Mouse (Mus musculus): ENCODE data around the gene Ddx28. TPM values are rescaled to one million over a fixed set of nuclear protein-coding genes. Genes with fewer than 3 reads are reported as not detected.

The Ddx28 gene
- polyA plus RNA-seq (2016; fragmentation: Nextera tagmentation; extraction: Ambion mirVana): 16.1 and 18.7 TPM in 2 replicates

DNA sequence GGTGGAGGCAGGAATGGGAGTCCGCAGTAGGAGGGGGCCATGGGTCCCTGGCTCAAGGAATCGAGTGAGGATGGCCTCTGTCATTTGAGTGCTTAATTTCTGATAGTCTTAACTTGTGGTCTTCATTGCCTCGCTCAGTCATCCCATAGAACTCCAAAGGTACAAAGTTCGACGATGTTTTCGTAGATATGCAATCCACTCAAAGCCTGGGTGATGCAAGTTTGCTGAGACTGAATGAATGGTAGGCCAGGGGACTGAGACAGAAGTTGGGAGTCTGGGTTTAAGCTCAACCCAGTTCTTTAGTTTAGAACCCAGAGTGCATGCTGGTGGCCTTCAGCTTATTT is at the start of gene Ddx28:
Gene Ddx28 (minus strand): TSS at position 240 of the 344 bp plus-strand sequence.
- DNase-seq (ENCODE audit: low spot score): no peak
- WGBS: 1% methylated on average over 6 of the region's 6 CpGs
- Histone ChIP-seq H3K36me3 (peaks cover 14% of the 10 kb centered on the region), H3K4me3 (peak within 1 kb of the TSS; percentile 97), H3K27ac (peak within 1 kb of the TSS; percentile 92), H3K9me3 (no peaks in the 10 kb centered on the region), H3K4me1 (peaks cover 21% of the 10 kb centered on the region), H3K27me3 (ENCODE audit: insufficient read depth, poor library complexity, severe bottlenecking) (no peaks in the 10 kb centered on the region)

DNA sequence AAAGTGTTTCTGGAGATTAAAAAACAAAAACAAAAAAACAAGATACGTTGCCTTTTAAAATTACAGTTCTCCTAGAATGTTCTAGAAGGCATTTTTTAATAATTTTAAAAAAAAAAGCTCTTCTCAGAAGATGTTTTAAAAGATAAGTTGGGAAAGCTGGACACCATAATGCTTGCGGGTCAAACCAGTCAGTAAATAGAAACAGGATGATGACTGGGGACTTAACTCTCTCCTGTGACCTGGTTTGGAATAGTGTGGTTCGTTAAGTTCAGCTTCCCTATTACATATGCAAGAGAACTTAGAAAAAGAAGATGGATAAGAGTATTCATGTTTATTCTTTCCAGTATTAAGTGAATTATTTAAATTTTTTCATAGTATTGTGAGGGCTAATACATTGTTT is 48.8 kb upstream of the Ddx28 start:
- WGBS: 5% methylated on average over 3 of the region's 3 CpGs

DNA sequence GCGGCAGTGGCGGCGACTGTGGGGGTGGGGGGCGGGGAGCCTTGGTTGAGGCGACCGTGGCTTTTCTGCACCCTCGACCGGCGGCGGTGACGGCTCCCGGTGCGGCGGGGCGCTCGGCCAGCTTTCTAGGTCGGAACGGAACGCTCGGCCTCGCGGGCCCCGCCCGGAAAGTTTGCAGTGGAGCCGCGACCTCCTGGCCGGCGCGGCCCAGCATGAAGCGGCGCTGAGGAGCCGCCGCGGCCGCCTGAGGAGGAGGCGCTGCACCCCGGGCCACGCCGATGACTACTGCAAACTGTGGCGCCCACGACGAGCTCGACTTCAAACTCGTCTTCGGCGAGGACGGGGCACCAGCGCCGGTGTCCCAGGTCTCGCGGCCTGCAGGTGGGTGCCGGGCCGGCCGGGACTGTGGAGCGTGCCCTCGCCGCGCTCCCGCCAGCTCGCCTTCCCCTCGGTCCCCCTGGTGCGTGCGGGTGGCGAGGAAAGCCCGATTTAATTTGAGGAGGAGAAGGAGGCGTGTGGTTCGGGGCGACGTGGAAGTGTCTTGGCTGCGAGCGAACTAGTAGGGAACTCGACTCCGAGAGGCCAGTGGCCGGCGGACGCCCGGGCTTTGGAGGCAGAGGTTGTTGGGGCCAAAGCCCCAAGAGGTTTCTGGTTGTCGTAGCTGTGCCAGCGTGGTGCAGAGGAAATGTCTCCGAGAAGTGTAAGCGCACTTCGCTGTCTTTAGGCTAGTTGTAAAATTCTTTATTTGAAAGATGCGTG is 48.1 kb upstream of the Ddx28 start:
- H3K27me3 ChIP-seq (ENCODE audit: insufficient read depth, poor library complexity, severe bottlenecking): no peaks in the 10 kb centered on the region
- H3K36me3 ChIP-seq: 0 out of 2 replicates have a peak, but pooled peaks cover 3% of the 10 kb centered on the region
- no peaks in the 10 kb centered on the region for H3K9me3 ChIP-seq
- WGBS: under 1% methylated on average over 83 of the region's 83 CpGs
- peaks cover 23% of the 10 kb centered on the region for H3K4me1 ChIP-seq
- DNase-seq (ENCODE audit: low spot score): peak; percentile 86
- H3K4me3 ChIP-seq: peak overlapping the region; percentile 94
- H3K27ac ChIP-seq: peak overlapping the region; percentile 97

More for the DNA sequence above, 48.8 kb upstream of the Ddx28 start:
- no peak for DNase-seq (ENCODE audit: low spot score)
- H3K4me1 ChIP-seq: peaks cover 23% of the 10 kb centered on the region
- H3K27ac ChIP-seq: peak overlapping the region; percentile 97; the same call in 1 of the 2 replicates
- H3K27me3 ChIP-seq (ENCODE audit: insufficient read depth, poor library complexity, severe bottlenecking): no peaks in the 10 kb centered on the region
- peak overlapping the region; percentile 94 for H3K4me3 ChIP-seq
- 0 out of 2 replicates have a peak, but pooled peaks cover 3% of the 10 kb centered on the region for H3K36me3 ChIP-seq
- no peaks in the 10 kb centered on the region for H3K9me3 ChIP-seq

DNA sequence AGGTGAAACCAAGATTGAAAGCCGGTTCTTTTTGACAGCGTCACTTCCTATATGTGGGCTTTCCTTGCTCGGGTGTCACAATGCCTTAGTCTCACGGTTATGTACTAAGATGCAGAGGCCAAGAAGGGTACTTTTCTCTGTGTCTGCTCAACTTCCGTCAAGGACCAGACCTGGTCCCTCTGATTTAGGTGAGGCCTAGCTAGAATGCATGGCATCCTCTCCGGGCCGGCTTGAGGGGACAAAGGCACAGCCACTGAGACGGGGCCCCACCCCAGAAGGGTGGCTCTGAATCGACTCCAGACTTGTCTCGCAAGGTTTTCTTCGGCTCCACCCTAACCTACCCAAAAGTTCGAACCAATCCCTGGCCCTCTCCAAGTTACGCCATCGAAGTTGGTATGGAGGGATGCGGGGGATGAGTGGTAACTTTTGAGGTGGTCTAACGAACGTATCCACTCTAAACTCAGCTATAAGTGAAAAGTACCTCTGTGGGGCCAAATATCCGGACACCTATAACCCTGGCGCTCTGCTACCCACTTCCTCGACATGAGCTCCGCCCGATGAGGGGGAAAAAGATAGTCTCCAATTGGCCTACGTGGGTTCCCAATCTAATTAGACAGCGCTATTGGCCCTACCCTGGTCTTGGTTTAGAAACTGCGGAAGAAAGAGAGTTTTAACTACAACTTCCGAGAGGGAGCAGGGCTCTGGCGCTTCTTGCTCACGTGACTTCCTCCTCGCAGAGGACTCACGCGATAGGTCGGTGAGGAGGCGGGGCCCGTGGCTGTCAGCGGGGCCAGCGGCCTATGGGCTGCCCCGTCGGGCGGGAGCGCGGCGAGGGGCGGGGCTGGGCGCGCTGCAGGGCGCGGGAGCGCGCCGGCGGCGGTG is 47.3 kb upstream of the Ddx28 start, which contains the start of gene Nfatc3:
Gene Nfatc3 (plus strand): TSS at position 110 of the 882 bp plus-strand sequence.
- Histone ChIP-seq H3K27ac (peak within 1 kb of the TSS; percentile 97), H3K4me3 (peak within 1 kb of the TSS; percentile 94), H3K4me1 (peaks cover 27% of the 10 kb centered on the region), H3K27me3 (ENCODE audit: insufficient read depth, poor library complexity, severe bottlenecking) (no peaks in the 10 kb centered on the region), H3K36me3 (0 out of 2 replicates have a peak, but pooled peaks cover 8% of the 10 kb centered on the region), H3K9me3 (no peaks in the 10 kb centered on the region)
- peak; percentile 98 for DNase-seq (ENCODE audit: low spot score)
- WGBS: under 1% methylated on average over 52 of the region's 52 CpGs

DNA sequence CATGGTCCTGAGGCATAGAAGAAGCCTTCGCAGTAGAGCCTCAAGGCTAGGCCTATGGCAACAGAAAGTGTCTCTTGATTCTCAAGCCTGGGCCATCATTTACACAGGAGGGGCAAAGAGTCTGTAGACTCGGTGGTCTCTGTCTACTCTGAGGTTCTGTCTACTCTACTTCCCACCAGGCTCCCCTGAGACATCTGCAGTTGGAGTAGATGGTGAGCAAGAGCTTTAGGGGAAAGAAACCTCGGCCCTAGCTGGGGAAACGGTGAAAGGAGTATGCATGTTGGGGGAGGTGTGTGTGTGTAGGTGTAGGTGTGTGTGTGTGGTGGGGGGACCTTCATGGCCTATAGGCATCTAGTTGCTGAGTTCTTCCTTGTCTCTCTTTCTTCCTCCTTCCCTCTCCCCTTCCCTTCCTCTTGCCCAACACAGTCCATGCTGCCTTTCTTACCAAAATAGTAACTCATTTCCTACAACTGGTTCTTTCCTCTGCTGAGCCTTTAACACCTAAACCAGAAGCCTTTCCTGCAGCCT is 44.8 kb upstream of the Ddx28 start:
- Histone ChIP-seq H3K9me3 (no peaks in the 10 kb centered on the region), H3K27ac (no peak overlapping the region), H3K27me3 (ENCODE audit: insufficient read depth, poor library complexity, severe bottlenecking) (no peaks in the 10 kb centered on the region), H3K4me1 (peaks cover 24% of the 10 kb centered on the region), H3K4me3 (no peak overlapping the region), H3K36me3 (peaks cover 29% of the 10 kb centered on the region)
- WGBS: 91% methylated on average over 4 of the region's 4 CpGs
- DNase-seq (ENCODE audit: low spot score): no peak

DNA sequence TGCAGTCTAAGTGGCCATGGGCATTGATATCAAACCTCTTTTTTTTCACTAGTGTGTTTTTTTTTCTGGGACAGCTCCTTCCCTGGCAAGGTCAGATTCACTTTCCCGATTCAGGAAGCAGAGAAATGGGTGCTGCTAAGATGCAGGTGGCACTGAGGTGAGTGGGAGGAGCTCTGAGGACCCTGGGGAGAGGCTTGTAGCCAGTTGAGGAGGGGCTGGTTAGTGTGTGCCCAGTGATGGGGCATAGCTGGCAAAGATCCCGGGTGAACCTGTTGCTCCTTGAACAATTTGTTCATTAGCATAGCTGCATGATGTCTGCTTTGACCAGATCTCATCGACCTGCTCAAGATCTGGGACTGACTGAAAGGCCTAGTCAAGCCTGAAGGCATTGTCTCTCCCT is 43.4 kb upstream of the Ddx28 start:
- 60% methylated on average over 3 of the region's 3 CpGs for WGBS
- Histone ChIP-seq H3K9me3 (no peaks in the 10 kb centered on the region), H3K27ac (no peak overlapping the region), H3K27me3 (ENCODE audit: insufficient read depth, poor library complexity, severe bottlenecking) (no peaks in the 10 kb centered on the region), H3K4me1 (peaks cover 16% of the 10 kb centered on the region), H3K4me3 (no peak overlapping the region), H3K36me3 (peaks cover 44% of the 10 kb centered on the region)
- no peak for DNase-seq (ENCODE audit: low spot score)

DNA sequence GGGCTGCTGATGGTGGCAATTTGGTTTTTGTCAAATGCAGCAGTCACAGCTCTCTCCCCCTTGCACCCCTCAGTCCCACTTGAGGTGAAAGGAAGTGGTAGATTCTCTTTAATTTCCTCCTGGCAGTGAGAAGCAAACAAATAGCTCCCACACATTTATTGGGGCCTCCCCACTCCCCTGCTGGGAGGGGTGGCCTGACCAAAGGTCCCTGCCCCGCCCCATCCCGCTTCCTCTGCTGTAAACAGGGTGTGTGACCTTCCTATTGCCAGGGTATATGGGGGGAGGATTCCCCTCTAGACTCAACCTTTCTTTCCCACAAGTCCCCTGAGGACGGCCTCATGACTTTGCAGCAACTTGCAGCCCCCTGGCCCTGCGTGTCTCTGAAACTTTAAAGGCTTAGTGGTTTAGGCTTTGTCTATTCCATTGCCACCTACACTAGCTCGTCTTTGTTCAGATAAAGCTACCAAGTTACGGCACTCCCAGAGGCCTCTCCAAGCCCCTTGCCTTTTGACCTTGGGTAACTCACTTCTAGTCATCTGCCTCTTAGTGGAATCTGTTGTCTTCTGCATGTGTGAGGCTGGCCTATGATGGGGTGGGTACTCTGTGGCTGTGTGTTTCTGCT is 42.6 kb upstream of the Ddx28 start:
- WGBS: 62% methylated on average over 6 of the region's 6 CpGs
- peaks cover 16% of the 10 kb centered on the region for H3K4me1 ChIP-seq
- peaks cover 49% of the 10 kb centered on the region for H3K36me3 ChIP-seq
- no peak for DNase-seq (ENCODE audit: low spot score)
- no peaks in the 10 kb centered on the region for H3K9me3 ChIP-seq
- no peaks in the 10 kb centered on the region for H3K27me3 ChIP-seq (ENCODE audit: insufficient read depth, poor library complexity, severe bottlenecking)
- H3K27ac ChIP-seq: no peak overlapping the region; the same call in 1 of the 2 replicates
- H3K4me3 ChIP-seq: no peak overlapping the region

DNA sequence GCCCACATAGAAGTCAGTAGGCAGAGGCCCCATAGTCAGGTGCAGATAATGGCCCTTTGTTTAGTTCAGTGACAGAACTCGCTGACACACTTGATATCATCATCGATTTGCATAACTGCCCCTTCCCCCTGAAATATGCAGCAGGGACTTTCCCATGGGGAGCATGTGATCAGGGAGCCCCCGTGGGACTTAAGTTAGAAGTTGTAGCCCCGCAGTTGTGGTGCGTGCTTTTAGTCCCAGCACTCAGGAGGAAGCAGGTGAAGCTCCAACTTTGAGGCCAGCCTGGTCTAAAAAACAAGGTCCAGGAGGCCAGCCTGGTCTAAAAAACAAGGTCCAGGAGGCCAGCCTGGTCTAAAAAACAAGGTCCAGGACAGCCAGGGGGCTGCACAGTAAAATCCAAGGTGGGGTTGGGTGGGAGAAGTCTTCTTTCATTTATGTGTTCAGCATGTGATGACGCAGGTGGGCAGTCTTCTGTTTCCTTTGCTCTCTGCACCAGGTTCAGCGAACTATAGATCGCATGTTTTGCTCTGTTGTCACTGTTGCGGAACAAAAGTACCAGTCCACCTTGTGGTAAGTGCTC is 40.9 kb upstream of the Ddx28 start:
- WGBS: 87% methylated on average over 9 of the region's 9 CpGs

DNA sequence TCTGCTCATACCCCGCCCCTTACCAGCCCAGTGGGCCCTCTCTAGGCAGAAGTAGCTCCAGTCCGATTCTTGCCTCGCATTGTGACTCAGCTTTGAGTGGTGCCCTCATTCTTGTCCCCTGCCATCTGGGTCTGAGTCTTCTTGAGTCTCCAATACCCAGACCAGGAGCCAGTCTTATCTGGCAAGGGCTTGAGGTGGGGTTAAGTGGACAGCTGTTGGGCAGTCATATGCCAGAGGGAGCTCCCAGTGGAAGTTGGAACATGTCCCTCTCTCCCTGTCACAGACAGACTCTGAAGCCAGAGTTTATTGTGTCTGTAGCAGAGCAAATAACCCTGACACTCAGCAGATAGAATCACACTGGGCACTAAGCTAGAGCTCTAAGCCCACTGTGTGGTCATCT is 39.4 kb upstream of the Ddx28 start:
- WGBS: 86% methylated on average over 3 of the region's 3 CpGs
- H3K36me3 ChIP-seq: peaks cover 62% of the 10 kb centered on the region
- no peak overlapping the region for H3K4me3 ChIP-seq
- no peak for DNase-seq (ENCODE audit: low spot score)
- peaks cover 9% of the 10 kb centered on the region; the same call in 1 of the 2 replicates for H3K4me1 ChIP-seq
- H3K27me3 ChIP-seq (ENCODE audit: insufficient read depth, poor library complexity, severe bottlenecking): no peaks in the 10 kb centered on the region
- no peaks in the 10 kb centered on the region for H3K9me3 ChIP-seq
- no peak overlapping the region for H3K27ac ChIP-seq

More for the DNA sequence above, 40.9 kb upstream of the Ddx28 start:
- Histone ChIP-seq H3K9me3 (no peaks in the 10 kb centered on the region), H3K4me3 (no peak overlapping the region), H3K4me1 (peaks cover 5% of the 10 kb centered on the region; the same call in 1 of the 2 replicates), H3K27me3 (ENCODE audit: insufficient read depth, poor library complexity, severe bottlenecking) (no peaks in the 10 kb centered on the region), H3K36me3 (peaks cover 54% of the 10 kb centered on the region), H3K27ac (no peak overlapping the region)
- no peak for DNase-seq (ENCODE audit: low spot score)

DNA sequence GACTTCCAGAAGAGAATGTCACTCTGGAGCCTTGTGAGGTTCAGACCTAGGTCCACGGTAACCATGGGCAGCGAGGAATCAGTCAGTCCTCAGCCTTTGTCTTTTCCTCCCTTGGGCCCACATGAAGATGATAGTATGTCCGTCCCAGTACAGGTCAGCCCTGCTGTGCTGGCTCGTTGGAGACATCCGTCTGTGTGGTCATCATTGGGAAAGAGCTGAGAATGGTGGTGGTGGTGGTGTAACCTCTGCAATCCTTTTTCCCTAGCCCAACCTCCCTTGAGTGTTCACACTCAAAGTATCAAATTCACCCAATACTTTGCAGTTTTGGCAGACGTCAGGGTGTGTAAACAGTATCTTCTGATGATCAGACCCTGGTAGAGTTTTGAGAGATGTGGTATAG is 38.2 kb upstream of the Ddx28 start:
- DNase-seq (ENCODE audit: low spot score): no peak
- Histone ChIP-seq H3K4me3 (no peak overlapping the region), H3K36me3 (peaks cover 65% of the 10 kb centered on the region), H3K9me3 (no peaks in the 10 kb centered on the region), H3K27me3 (ENCODE audit: insufficient read depth, poor library complexity, severe bottlenecking) (no peaks in the 10 kb centered on the region), H3K4me1 (peaks cover 9% of the 10 kb centered on the region; the same call in 1 of the 2 replicates), H3K27ac (no peak overlapping the region)
- WGBS: 86% methylated on average over 6 of the region's 6 CpGs

DNA sequence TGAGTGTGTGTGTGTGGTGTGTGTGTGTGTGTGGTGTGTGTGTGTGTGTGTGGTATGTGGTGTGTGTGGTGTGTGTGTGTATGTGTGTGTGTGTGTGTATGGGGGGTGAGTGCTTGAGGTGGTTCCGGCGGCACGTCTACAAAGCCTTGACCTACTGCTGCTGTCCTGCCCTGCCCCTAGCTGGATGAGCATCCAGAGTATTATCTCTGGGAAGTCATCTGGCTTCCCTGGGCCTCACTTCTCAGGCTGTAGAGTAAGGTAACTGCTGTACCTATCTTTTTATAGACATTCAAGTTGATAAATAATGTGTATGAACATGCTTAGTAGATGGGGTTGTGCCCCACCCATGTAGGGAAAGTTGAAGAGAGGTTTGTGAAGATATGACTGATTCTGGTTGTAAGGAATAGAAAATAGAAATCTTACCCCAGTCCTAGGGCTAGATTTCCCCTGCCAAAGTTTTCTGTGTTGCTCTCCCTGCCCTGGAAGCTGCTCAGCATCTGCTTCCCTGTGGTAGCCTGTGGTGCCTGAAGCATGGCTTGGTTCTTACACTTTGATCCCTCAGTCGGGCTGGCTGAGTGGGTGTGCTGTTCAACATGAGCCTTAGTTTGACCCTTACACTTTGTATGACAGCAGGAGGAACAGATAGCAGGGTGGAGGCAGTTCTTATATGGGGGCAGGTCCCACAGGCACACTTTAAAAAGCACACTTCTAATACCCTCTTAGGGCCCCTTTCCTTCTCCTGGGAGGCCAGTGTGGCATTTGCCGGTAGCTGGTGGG is 36.4 kb upstream of the Ddx28 start:
- H3K27ac ChIP-seq: no peak overlapping the region

More for the DNA sequence above, 36.4 kb upstream of the Ddx28 start:
- Histone ChIP-seq H3K36me3 (peaks cover 51% of the 10 kb centered on the region), H3K27me3 (ENCODE audit: insufficient read depth, poor library complexity, severe bottlenecking) (no peaks in the 10 kb centered on the region), H3K4me1 (0 out of 2 replicates have a peak, but pooled peaks cover 4% of the 10 kb centered on the region), H3K9me3 (no peaks in the 10 kb centered on the region), H3K4me3 (no peak overlapping the region)
- no peak for DNase-seq (ENCODE audit: low spot score)
- WGBS: 73% methylated on average over 5 of the region's 5 CpGs

Data from heart, embryonic 10.5 days (tissue).